Mouse (Mus musculus): ENCODE results near the gene Usp39. TPM values are rescaled to one million over a fixed set of nuclear protein-coding genes. Genes with fewer than 3 reads are reported as not detected.

Usp39 gene
- polyA plus RNA-seq, 2 experiments: 39.1 to 52.2 TPM

- WGBS: 71% methylated on average over 2 of the region's 2 CpGs
- peaks cover 42% of the 10 kb centered on the region for H3K36me3 ChIP-seq (ENCODE audit: control insufficient read depth, insufficient read depth, low read length)
- no peak overlapping the region for H3K4me2 ChIP-seq (replicated peaks; ENCODE audit: low read depth, low read length, severe bottlenecking)
- no peak overlapping the region for H3K4me3 ChIP-seq (replicated peaks; ENCODE audit: low read length)
- H3K27me3 ChIP-seq (ENCODE audit: control insufficient read depth, insufficient read depth, low read length): no peaks in the 10 kb centered on the region
- H3K27ac ChIP-seq (replicated peaks; ENCODE audit: low read depth, low read length): no peak overlapping the region
- H3K9ac ChIP-seq (ENCODE audit: low read depth, low read length, severe bottlenecking): no peak overlapping the region
- ATAC-seq (ENCODE audit: low FRiP score, low read depth) (no peak), DNase-seq (ENCODE audit: low spot score) (no peak)
- peaks cover 12% of the 10 kb centered on the region for H3K4me1 ChIP-seq (ENCODE audit: control insufficient read depth, insufficient read depth, low read length)
- H3K9me3 ChIP-seq (ENCODE audit: control insufficient read depth, low read length): no peaks in the 10 kb centered on the region
- no peak for TF ChIP-seq POLR2A (IDR thresholded peaks at IDR 0.05; ENCODE audit: borderline replicate concordance, extremely low read depth, insufficient read depth, insufficient read length)
Observed at GRCm38 (mm10) chr6:72340481-72340880, 4.5 kb downstream of the Usp39 start.

GRCm38 (mm10) chr6:72333111-72333510 lies 11.9 kb downstream of the Usp39 start:
- H3K27ac ChIP-seq (replicated peaks; ENCODE audit: low read depth, low read length): no peak overlapping the region
- H3K27me3 ChIP-seq (ENCODE audit: control insufficient read depth, insufficient read depth, low read length): no peaks in the 10 kb centered on the region
- H3K4me1 ChIP-seq (ENCODE audit: control insufficient read depth, insufficient read depth, low read length): no peaks in the 10 kb centered on the region
- peaks cover 94% of the 10 kb centered on the region for H3K36me3 ChIP-seq (ENCODE audit: control insufficient read depth, insufficient read depth, low read length)
- no peak overlapping the region for H3K4me2 ChIP-seq (replicated peaks; ENCODE audit: low read depth, low read length, severe bottlenecking)
- DNase-seq (ENCODE audit: low spot score) (no peak), ATAC-seq (ENCODE audit: low FRiP score, low read depth) (no peak)
- no peaks in the 10 kb centered on the region for H3K9me3 ChIP-seq (ENCODE audit: control insufficient read depth, low read length)
- no peak for TF ChIP-seq POLR2A (IDR thresholded peaks at IDR 0.05; ENCODE audit: borderline replicate concordance, extremely low read depth, insufficient read depth, insufficient read length)
- H3K4me3 ChIP-seq (replicated peaks; ENCODE audit: low read length): no peak overlapping the region
- 91% methylated on average over 5 of the region's 5 CpGs for WGBS
- H3K9ac ChIP-seq (ENCODE audit: low read depth, low read length, severe bottlenecking): no peak overlapping the region

GRCm38 (mm10) chr6:72330133-72330532 lies 14.9 kb downstream of the Usp39 start:
- H3K9ac ChIP-seq (ENCODE audit: low read depth, low read length, severe bottlenecking): no peak overlapping the region
- no peak for TF ChIP-seq POLR2A (IDR thresholded peaks at IDR 0.05; ENCODE audit: borderline replicate concordance, extremely low read depth, insufficient read depth, insufficient read length)
- 88% methylated on average over 4 of the region's 4 CpGs for WGBS

GRCm38 (mm10) chr6:72329019-72329418 lies 16.0 kb downstream of the Usp39 start:
- H3K4me1 ChIP-seq (ENCODE audit: control insufficient read depth, insufficient read depth, low read length): no peaks in the 10 kb centered on the region
- DNase-seq (ENCODE audit: low spot score) (no peak), ATAC-seq (ENCODE audit: low FRiP score, low read depth) (no peak)
- no peak for TF ChIP-seq POLR2A (IDR thresholded peaks at IDR 0.05; ENCODE audit: borderline replicate concordance, extremely low read depth, insufficient read depth, insufficient read length)
- peaks cover 95% of the 10 kb centered on the region for H3K36me3 ChIP-seq (ENCODE audit: control insufficient read depth, insufficient read depth, low read length)
- no peak overlapping the region for H3K4me2 ChIP-seq (replicated peaks; ENCODE audit: low read depth, low read length, severe bottlenecking)
- H3K9ac ChIP-seq (ENCODE audit: low read depth, low read length, severe bottlenecking): no peak overlapping the region
- no peaks in the 10 kb centered on the region for H3K27me3 ChIP-seq (ENCODE audit: control insufficient read depth, insufficient read depth, low read length)
- no peak overlapping the region for H3K27ac ChIP-seq (replicated peaks; ENCODE audit: low read depth, low read length)
- H3K4me3 ChIP-seq (replicated peaks; ENCODE audit: low read length): no peak overlapping the region
- no peaks in the 10 kb centered on the region for H3K9me3 ChIP-seq (ENCODE audit: control insufficient read depth, low read length)
- WGBS: 85% methylated on average over 5 of the region's 5 CpGs

More at GRCm38 (mm10) chr6:72330133-72330532, 14.9 kb downstream of the Usp39 start:
- DNase-seq (ENCODE audit: low spot score) (no peak), ATAC-seq (ENCODE audit: low FRiP score, low read depth) (no peak)
- Histone ChIP-seq H3K27ac (replicated peaks; ENCODE audit: low read depth, low read length) (no peak overlapping the region), H3K27me3 (ENCODE audit: control insufficient read depth, insufficient read depth, low read length) (no peaks in the 10 kb centered on the region), H3K4me1 (ENCODE audit: control insufficient read depth, insufficient read depth, low read length) (no peaks in the 10 kb centered on the region), H3K4me3 (replicated peaks; ENCODE audit: low read length) (no peak overlapping the region), H3K36me3 (ENCODE audit: control insufficient read depth, insufficient read depth, low read length) (peaks cover 94% of the 10 kb centered on the region), H3K4me2 (replicated peaks; ENCODE audit: low read depth, low read length, severe bottlenecking) (no peak overlapping the region), H3K9me3 (ENCODE audit: control insufficient read depth, low read length) (no peaks in the 10 kb centered on the region)

- H3K4me3 ChIP-seq (replicated peaks; ENCODE audit: low read length): no peak overlapping the region
- no peak for TF ChIP-seq POLR2A (IDR thresholded peaks at IDR 0.05; ENCODE audit: borderline replicate concordance, extremely low read depth, insufficient read depth, insufficient read length)
- H3K27ac ChIP-seq (replicated peaks; ENCODE audit: low read depth, low read length): no peak overlapping the region
- DNase-seq (ENCODE audit: low spot score): no peak
- no peak overlapping the region for H3K9ac ChIP-seq (ENCODE audit: low read depth, low read length, severe bottlenecking)
- WGBS: 74% methylated on average over 6 of the region's 6 CpGs
- no peaks in the 10 kb centered on the region for H3K4me1 ChIP-seq (ENCODE audit: control insufficient read depth, insufficient read depth, low read length)
- no peaks in the 10 kb centered on the region for H3K9me3 ChIP-seq (ENCODE audit: control insufficient read depth, low read length)
- no peaks in the 10 kb centered on the region for H3K27me3 ChIP-seq (ENCODE audit: control insufficient read depth, insufficient read depth, low read length)
- no peak for ATAC-seq (ENCODE audit: low FRiP score, low read depth)
- H3K36me3 ChIP-seq (ENCODE audit: control insufficient read depth, insufficient read depth, low read length): peaks cover 94% of the 10 kb centered on the region
- H3K4me2 ChIP-seq (replicated peaks; ENCODE audit: low read depth, low read length, severe bottlenecking): no peak overlapping the region
Observed at GRCm38 (mm10) chr6:72326274-72326673, 18.7 kb downstream of the Usp39 start.
